Mouse (Mus musculus): ENCODE measurements around the gene Myh4. TPM values are rescaled to one million over a fixed set of nuclear protein-coding genes. Genes with fewer than 3 reads are reported as not detected.

Myh4 gene
- polyA plus RNA-seq, 1 experiment from 2014 or later, result 0.20 TPM

- no peak for ATAC-seq (ENCODE audit: insufficient number of reproducible peaks, low FRiP score, low TSS enrichment, low read depth)
- 67% methylated on average over 5 of the region's 5 CpGs for WGBS
These were observed 2.0 kb upstream of the Myh4 start for GRCm38 (mm10) chr11:67235639-67236358.

GRCm38 (mm10) chr11:67236799-67237198 is 1.0 kb upstream of the Myh4 start:
- no peaks in the 10 kb centered on the region for H3K27me3 ChIP-seq
- no peaks in the 10 kb centered on the region for H3K4me1 ChIP-seq
- WGBS, result 74% methylated on average over 9 of the region's 9 CpGs
- H3K4me2 ChIP-seq (replicated peaks), result no peak overlapping the region
- H3K36me3 ChIP-seq, result no peaks in the 10 kb centered on the region
- no peak overlapping the region for H3K27ac ChIP-seq (replicated peaks)
- no peaks in the 10 kb centered on the region for H3K9me3 ChIP-seq (replicated peaks)
- ATAC-seq (ENCODE audit: insufficient number of reproducible peaks, low FRiP score, low TSS enrichment, low read depth), result no peak
- H3K4me3 ChIP-seq (replicated peaks), result no peak overlapping the region
- H3K9ac ChIP-seq, result no peak overlapping the region

More at GRCm38 (mm10) chr11:67235639-67236358, 2.0 kb upstream of the Myh4 start:
- no peaks in the 10 kb centered on the region for H3K4me1 ChIP-seq
- no peaks in the 10 kb centered on the region for H3K36me3 ChIP-seq
- H3K27me3 ChIP-seq, result no peaks in the 10 kb centered on the region
- H3K27ac ChIP-seq (replicated peaks), result no peak overlapping the region
- no peak overlapping the region for H3K9ac ChIP-seq
- H3K4me2 ChIP-seq (replicated peaks), result no peak overlapping the region
- H3K4me3 ChIP-seq (replicated peaks), result no peak overlapping the region
- no peaks in the 10 kb centered on the region for H3K9me3 ChIP-seq (replicated peaks)

- H3K27me3 ChIP-seq, result no peaks in the 10 kb centered on the region
- H3K4me3 ChIP-seq (replicated peaks), result no peak overlapping the region
- no peak overlapping the region for H3K4me2 ChIP-seq (replicated peaks)
- H3K4me1 ChIP-seq, result no peaks in the 10 kb centered on the region
- no peaks in the 10 kb centered on the region for H3K9me3 ChIP-seq (replicated peaks)
- H3K9ac ChIP-seq, result no peak overlapping the region
- 92% methylated on average over 6 of the region's 6 CpGs for WGBS
- no peak overlapping the region for H3K27ac ChIP-seq (replicated peaks)
- ATAC-seq (ENCODE audit: insufficient number of reproducible peaks, low FRiP score, low TSS enrichment, low read depth), result no peak
- H3K36me3 ChIP-seq, result no peaks in the 10 kb centered on the region
These were observed 3.2 kb downstream of the Myh4 start for GRCm38 (mm10) chr11:67241051-67241450.

GRCm38 (mm10) chr11:67253691-67254090 is 15.9 kb downstream of the Myh4 start:
- WGBS, result 91% methylated on average over 4 of the region's 4 CpGs

GRCm38 (mm10) chr11:67257048-67257447 is 19.2 kb downstream of the Myh4 start:
- H3K4me3 ChIP-seq (replicated peaks), result no peak overlapping the region
- WGBS, result 72% methylated on average over 7 of the region's 7 CpGs
- no peak overlapping the region for H3K9ac ChIP-seq
- no peaks in the 10 kb centered on the region for H3K4me1 ChIP-seq
- H3K27ac ChIP-seq (replicated peaks), result no peak overlapping the region
- H3K9me3 ChIP-seq (replicated peaks), result no peaks in the 10 kb centered on the region
- ATAC-seq (ENCODE audit: insufficient number of reproducible peaks, low FRiP score, low TSS enrichment, low read depth), result no peak
- H3K27me3 ChIP-seq, result no peaks in the 10 kb centered on the region
- H3K4me2 ChIP-seq (replicated peaks), result no peak overlapping the region
- H3K36me3 ChIP-seq, result no peaks in the 10 kb centered on the region

More at GRCm38 (mm10) chr11:67253691-67254090, 15.9 kb downstream of the Myh4 start:
- no peaks in the 10 kb centered on the region for H3K9me3 ChIP-seq (replicated peaks)
- no peaks in the 10 kb centered on the region for H3K36me3 ChIP-seq
- no peaks in the 10 kb centered on the region for H3K27me3 ChIP-seq
- ATAC-seq (ENCODE audit: insufficient number of reproducible peaks, low FRiP score, low TSS enrichment, low read depth), result no peak
- H3K9ac ChIP-seq, result no peak overlapping the region
- no peak overlapping the region for H3K4me2 ChIP-seq (replicated peaks)
- H3K27ac ChIP-seq (replicated peaks), result no peak overlapping the region
- H3K4me3 ChIP-seq (replicated peaks), result no peak overlapping the region
- no peaks in the 10 kb centered on the region for H3K4me1 ChIP-seq

- H3K27ac ChIP-seq (replicated peaks), result no peak overlapping the region
- WGBS, result 82% methylated on average over 6 of the region's 6 CpGs
- no peak overlapping the region for H3K4me3 ChIP-seq (replicated peaks)
- no peaks in the 10 kb centered on the region for H3K9me3 ChIP-seq (replicated peaks)
- H3K4me1 ChIP-seq, result no peaks in the 10 kb centered on the region
- no peaks in the 10 kb centered on the region for H3K36me3 ChIP-seq
- ATAC-seq (ENCODE audit: insufficient number of reproducible peaks, low FRiP score, low TSS enrichment, low read depth), result no peak
- no peak overlapping the region for H3K4me2 ChIP-seq (replicated peaks)
- H3K27me3 ChIP-seq, result no peaks in the 10 kb centered on the region
- H3K9ac ChIP-seq, result no peak overlapping the region
These were observed 23.1 kb downstream of the Myh4 start for GRCm38 (mm10) chr11:67260956-67261355.

GRCm38 (mm10) chr11:67276601-67277174 is 38.9 kb downstream of the Myh4 start, which contains the start of gene Myh8:
TSS of gene Myh8 (plus strand) at chr11:67277124.
- Histone ChIP-seq H3K36me3 (no peaks in the 10 kb centered on the region), H3K9me3 (replicated peaks) (no peaks in the 10 kb centered on the region), H3K27me3 (no peaks in the 10 kb centered on the region), H3K27ac (replicated peaks) (no peak within 1 kb of the TSS), H3K4me2 (replicated peaks) (no peak within 1 kb of the TSS), H3K4me3 (replicated peaks) (no peak within 1 kb of the TSS), H3K4me1 (no peaks in the 10 kb centered on the region), H3K9ac (no peak within 1 kb of the TSS)
- 77% methylated on average over 10 of the region's 10 CpGs for WGBS
- no peak for ATAC-seq (ENCODE audit: insufficient number of reproducible peaks, low FRiP score, low TSS enrichment, low read depth)

GRCm38 (mm10) chr11:67293440-67293839 is 55.6 kb downstream of the Myh4 start:
- no peak for ATAC-seq (ENCODE audit: insufficient number of reproducible peaks, low FRiP score, low TSS enrichment, low read depth)
- 71% methylated on average over 1 of the region's 1 CpGs for WGBS

More at GRCm38 (mm10) chr11:67293440-67293839, 55.6 kb downstream of the Myh4 start:
- Histone ChIP-seq H3K36me3 (no peaks in the 10 kb centered on the region), H3K4me2 (replicated peaks) (no peak overlapping the region), H3K27ac (replicated peaks) (no peak overlapping the region), H3K27me3 (no peaks in the 10 kb centered on the region), H3K9me3 (replicated peaks) (no peaks in the 10 kb centered on the region), H3K4me3 (replicated peaks) (no peak overlapping the region), H3K4me1 (no peaks in the 10 kb centered on the region), H3K9ac (no peak overlapping the region)

Other genes starting within 250 kb of the Myh4 start
- gene Tmem220, start 212.9 kb upstream of the Myh4 start, polyA plus RNA-seq (2015; fragmentation: Nextera tagmentation; extraction: Ambion mirVana), result 1.9 and 2.2 TPM in 2 replicates
- gene Adprm, start 185.4 kb upstream of the Myh4 start, polyA plus RNA-seq (2015; fragmentation: Nextera tagmentation; extraction: Ambion mirVana), result 33.9 and 35.4 TPM in 2 replicates
- gene Sco1, start 185.4 kb upstream of the Myh4 start, polyA plus RNA-seq (2015; fragmentation: Nextera tagmentation; extraction: Ambion mirVana), result 16.7 and 17.0 TPM in 2 replicates
- gene Myh3, start 159.7 kb upstream of the Myh4 start, polyA plus RNA-seq (2015; fragmentation: Nextera tagmentation; extraction: Ambion mirVana), result 150 and 219 TPM in 2 replicates
- 0.24 and 0.44 TPM in 2 replicates for gene Myh2, start 67.0 kb upstream of the Myh4 start, polyA plus RNA-seq (2015; fragmentation: Nextera tagmentation; extraction: Ambion mirVana)
- gene Myh1, start 38.0 kb upstream of the Myh4 start, polyA plus RNA-seq (2015; fragmentation: Nextera tagmentation; extraction: Ambion mirVana), result 0.75 and 1.0 TPM in 2 replicates
- 55.8 and 79.6 TPM in 2 replicates for gene Myh8, start 39.1 kb downstream of the Myh4 start, polyA plus RNA-seq (2015; fragmentation: Nextera tagmentation; extraction: Ambion mirVana)
- gene Myh13, start 83.6 kb downstream of the Myh4 start, polyA plus RNA-seq (2015; fragmentation: Nextera tagmentation; extraction: Ambion mirVana), result 0.08 and 0.11 TPM in 2 replicates
- gene Gas7, start 217.4 kb downstream of the Myh4 start, polyA plus RNA-seq (2015; fragmentation: Nextera tagmentation; extraction: Ambion mirVana), result 24.4 and 25.0 TPM in 2 replicates